9 mouse cellular contexts compared by ENCODE assay signal in genomic region chr12:28816681-28817426, GRCm38 (mm10).
A peak's percentile ranks its signal among the peaks of the same experiment; 100 is the strongest.
DNase-seq lines count a peak whose midpoint lies in the region; ATAC-seq and TF ChIP-seq lines count a peak whose summit lies in the region.
"Had no signal": no experiment of that assay in that cellular context is flagged by ENCODE, and none has a peak within 500 bp of the region (broad histone marks: within the 10 kb centered on the region; RNA-seq: fewer than 3 reads in every experiment).

No protein-coding gene starts in this region.

- peak; percentile 14 for DNase-seq in embryo, embryonic 10.5 days (ENCODE audit: low spot score)
- no peak for DNase-seq in embryo, embryonic 11 days
- peak; percentile 26 for DNase-seq in thymus, postnatal 0 days (ENCODE audit: low spot score)
- no peak for DNase-seq in thymus, postnatal 25 days
- no peak for DNase-seq in limb, embryonic 14.5 days (ENCODE audit: low spot score)
- no peak for DNase-seq in gastrocnemius, postnatal 10 days
- DNase-seq in yolk sac, embryonic 10.5 days (ENCODE audit: low spot score): no peak
- DNase-seq: lung, postnatal 14 days had no signal

- TF ChIP-seq POLR2A in limb, embryonic 14.5 days (IDR thresholded peaks at IDR 0.05; ENCODE audit: borderline replicate concordance, extremely low read depth, insufficient read depth, insufficient read length): no peak

- H3K4me3 ChIP-seq in limb, embryonic 14.5 days (replicated peaks; ENCODE audit: low read length): no peak overlapping the region

- ATAC-seq in limb, embryonic 14.5 days (ENCODE audit: low FRiP score, low read depth): peak; percentile 4; the same call in 1 of the 2 replicates
- no peak for ATAC-seq in megakaryocyte progenitor cell, adult 5-6 weeks (replicated peaks; ENCODE audit: poor library complexity)

- no peaks in the 10 kb centered on the region for H3K9me3 ChIP-seq in limb, embryonic 14.5 days (ENCODE audit: control insufficient read depth, low read length)

- no peaks in the 10 kb centered on the region for H3K27me3 ChIP-seq in limb, embryonic 14.5 days (ENCODE audit: control insufficient read depth, insufficient read depth, low read length)

- no peak overlapping the region for H3K9ac ChIP-seq in limb, embryonic 14.5 days (ENCODE audit: low read depth, low read length, severe bottlenecking)

- no peaks in the 10 kb centered on the region for H3K4me1 ChIP-seq in limb, embryonic 14.5 days (ENCODE audit: control insufficient read depth, insufficient read depth, low read length)

- no peak overlapping the region for H3K4me2 ChIP-seq in limb, embryonic 14.5 days (replicated peaks; ENCODE audit: low read depth, low read length, severe bottlenecking)

- WGBS in limb, embryonic 14.5 days: 40% methylated on average over 9 of the region's 9 CpGs

- no peaks in the 10 kb centered on the region for H3K36me3 ChIP-seq in limb, embryonic 14.5 days (ENCODE audit: control insufficient read depth, insufficient read depth, low read length)

- H3K27ac ChIP-seq in limb, embryonic 14.5 days (replicated peaks; ENCODE audit: low read depth, low read length): no peak overlapping the region

Comparison
In these comparisons a context has a peak if more than half of its experiments do, and no peak if none do; other contexts are left out.
1. DNase-seq: peak in embryo, embryonic 10.5 days (single experiment) and thymus, postnatal 0 days (single experiment); none in embryo, embryonic 11 days (single experiment), thymus, postnatal 25 days (single experiment), limb, embryonic 14.5 days (single experiment), gastrocnemius, postnatal 10 days (single experiment) and yolk sac, embryonic 10.5 days (single experiment).